Mouse (Mus musculus): ENCODE measurements at regions not wholly inside any gene's neighbourhood (a gene's known extent, or its start where the extent isn't known, plus 50 kb on each side); places are given as distances from the start of the nearest gene placed in this dataset.

GRCm38 (mm10) chr13:71214776-71215175 lies 373.2 kb upstream of the Adamts16 start:
- no peaks in the 10 kb centered on the region for H3K9me3 ChIP-seq (ENCODE audit: control insufficient read depth, low read length)
- no peaks in the 10 kb centered on the region for H3K36me3 ChIP-seq (ENCODE audit: control insufficient read depth, insufficient read depth, low read length)
- no peak for DNase-seq (ENCODE audit: low spot score)
- H3K27ac ChIP-seq (replicated peaks): no peak overlapping the region
- no peaks in the 10 kb centered on the region for H3K27me3 ChIP-seq (ENCODE audit: control insufficient read depth, insufficient read depth, low read length)
- H3K9ac ChIP-seq (ENCODE audit: low read length): no peak overlapping the region
- H3K4me2 ChIP-seq (replicated peaks; ENCODE audit: low read depth): no peak overlapping the region
- H3K4me3 ChIP-seq (ENCODE audit: low read depth, low read length): no peak overlapping the region
- ATAC-seq (ENCODE audit: low FRiP score, low TSS enrichment): no peak
- H3K4me1 ChIP-seq (replicated peaks; ENCODE audit: control insufficient read depth, insufficient read depth): no peaks in the 10 kb centered on the region
- WGBS: 56% methylated on average over 5 of the region's 5 CpGs
- peak; percentile 14; the same call in 1 of the 2 replicates for TF ChIP-seq CTCF (IDR thresholded peaks at IDR 0.05; ENCODE audit: low read depth)
- no peak for TF ChIP-seq EP300 (optimal IDR thresholded peaks at IDR 0.05)

GRCm38 (mm10) chr13:71211363-71211762 lies 369.8 kb upstream of the Adamts16 start:
- Histone ChIP-seq H3K4me2 (replicated peaks; ENCODE audit: low read depth) (no peak overlapping the region), H3K4me1 (replicated peaks; ENCODE audit: control insufficient read depth, insufficient read depth) (no peaks in the 10 kb centered on the region), H3K4me3 (ENCODE audit: low read depth, low read length) (no peak overlapping the region), H3K36me3 (ENCODE audit: control insufficient read depth, insufficient read depth, low read length) (no peaks in the 10 kb centered on the region), H3K9me3 (ENCODE audit: control insufficient read depth, low read length) (no peaks in the 10 kb centered on the region), H3K27ac (replicated peaks) (no peak overlapping the region), H3K27me3 (ENCODE audit: control insufficient read depth, insufficient read depth, low read length) (no peaks in the 10 kb centered on the region), H3K9ac (ENCODE audit: low read length) (no peak overlapping the region)
- WGBS: 53% methylated on average over 4 of the region's 4 CpGs
- DNase-seq (ENCODE audit: low spot score): no peak
- no peak for ATAC-seq (ENCODE audit: low FRiP score, low TSS enrichment)
- TF ChIP-seq CTCF (IDR thresholded peaks at IDR 0.05; ENCODE audit: low read depth) (no peak), EP300 (optimal IDR thresholded peaks at IDR 0.05) (no peak)

DNA sequence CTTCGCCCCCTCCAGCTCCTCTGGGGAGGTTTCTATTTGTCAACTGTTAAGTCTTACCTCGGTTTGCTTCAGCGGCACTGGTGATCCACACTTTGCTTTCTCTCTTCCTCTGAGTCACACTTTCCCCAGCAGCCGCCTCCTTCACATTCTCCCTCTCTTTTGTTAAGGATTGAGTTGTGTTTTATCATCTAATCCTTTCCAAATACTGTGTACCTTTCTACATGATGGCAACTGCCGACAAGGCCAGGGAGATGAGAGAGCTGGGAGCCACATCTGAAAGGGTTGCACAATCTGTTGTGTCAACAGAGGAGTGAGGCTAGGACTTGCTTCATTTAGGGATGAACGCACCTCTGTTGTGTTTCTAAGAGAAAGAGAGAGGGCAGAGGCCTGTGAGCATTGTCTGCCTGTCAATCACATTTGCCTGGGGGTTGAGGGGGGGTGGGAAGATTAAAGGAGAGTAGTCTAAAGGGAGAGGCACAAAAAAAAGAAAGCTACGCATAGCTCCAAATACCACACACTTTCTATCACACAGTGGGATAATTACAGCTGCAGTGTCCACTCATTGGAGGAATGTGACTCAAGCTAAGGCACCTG lies 369.1 kb upstream of the Adamts16 start:
- Histone ChIP-seq H3K36me3 (ENCODE audit: control insufficient read depth, insufficient read depth, low read length) (no peaks in the 10 kb centered on the region), H3K9ac (ENCODE audit: low read length) (no peak overlapping the region), H3K4me3 (ENCODE audit: low read depth, low read length) (no peak overlapping the region), H3K4me1 (replicated peaks; ENCODE audit: control insufficient read depth, insufficient read depth) (no peaks in the 10 kb centered on the region), H3K4me2 (replicated peaks; ENCODE audit: low read depth) (no peak overlapping the region), H3K27ac (replicated peaks) (no peak overlapping the region), H3K9me3 (ENCODE audit: control insufficient read depth, low read length) (no peaks in the 10 kb centered on the region), H3K27me3 (ENCODE audit: control insufficient read depth, insufficient read depth, low read length) (no peaks in the 10 kb centered on the region)
- ATAC-seq (ENCODE audit: low FRiP score, low TSS enrichment) (peak; percentile 54; the same call in 1 of the 2 replicates), DNase-seq (ENCODE audit: low spot score) (no peak)
- WGBS: 40% methylated on average over 7 of the region's 7 CpGs
- no peak for TF ChIP-seq CTCF (IDR thresholded peaks at IDR 0.05; ENCODE audit: low read depth)
- peak; percentile 34 for TF ChIP-seq EP300 (optimal IDR thresholded peaks at IDR 0.05)

- DNase-seq (ENCODE audit: low spot score) (no peak), ATAC-seq (ENCODE audit: low FRiP score, low TSS enrichment) (no peak)
- no peak overlapping the region for H3K4me2 ChIP-seq (replicated peaks; ENCODE audit: low read depth)
- no peaks in the 10 kb centered on the region for H3K9me3 ChIP-seq (ENCODE audit: control insufficient read depth, low read length)
- H3K27ac ChIP-seq (replicated peaks): no peak overlapping the region
- H3K4me1 ChIP-seq (replicated peaks; ENCODE audit: control insufficient read depth, insufficient read depth): no peaks in the 10 kb centered on the region
- 19% methylated on average over 3 of the region's 3 CpGs for WGBS
- no peak for TF ChIP-seq EP300 (optimal IDR thresholded peaks at IDR 0.05)
- no peak for TF ChIP-seq CTCF (IDR thresholded peaks at IDR 0.05; ENCODE audit: low read depth)
- no peak overlapping the region for H3K4me3 ChIP-seq (ENCODE audit: low read depth, low read length)
- H3K9ac ChIP-seq (ENCODE audit: low read length): no peak overlapping the region
- no peaks in the 10 kb centered on the region for H3K27me3 ChIP-seq (ENCODE audit: control insufficient read depth, insufficient read depth, low read length)
- H3K36me3 ChIP-seq (ENCODE audit: control insufficient read depth, insufficient read depth, low read length): no peaks in the 10 kb centered on the region
These were observed 364.1 kb upstream of the Adamts16 start for GRCm38 (mm10) chr13:71205708-71206107.

GRCm38 (mm10) chr13:71200656-71201055 lies 359.0 kb upstream of the Adamts16 start:
- Histone ChIP-seq H3K4me2 (replicated peaks; ENCODE audit: low read depth) (no peak overlapping the region), H3K4me3 (ENCODE audit: low read depth, low read length) (no peak overlapping the region), H3K27me3 (ENCODE audit: control insufficient read depth, insufficient read depth, low read length) (no peaks in the 10 kb centered on the region), H3K9ac (ENCODE audit: low read length) (no peak overlapping the region), H3K36me3 (ENCODE audit: control insufficient read depth, insufficient read depth, low read length) (no peaks in the 10 kb centered on the region), H3K9me3 (ENCODE audit: control insufficient read depth, low read length) (no peaks in the 10 kb centered on the region), H3K27ac (replicated peaks) (no peak overlapping the region), H3K4me1 (replicated peaks; ENCODE audit: control insufficient read depth, insufficient read depth) (no peaks in the 10 kb centered on the region)
- 49% methylated on average over 3 of the region's 3 CpGs for WGBS
- DNase-seq (ENCODE audit: low spot score) (no peak), ATAC-seq (ENCODE audit: low FRiP score, low TSS enrichment) (no peak)
- TF ChIP-seq EP300 (optimal IDR thresholded peaks at IDR 0.05) (no peak), CTCF (IDR thresholded peaks at IDR 0.05; ENCODE audit: low read depth) (no peak)

DNA sequence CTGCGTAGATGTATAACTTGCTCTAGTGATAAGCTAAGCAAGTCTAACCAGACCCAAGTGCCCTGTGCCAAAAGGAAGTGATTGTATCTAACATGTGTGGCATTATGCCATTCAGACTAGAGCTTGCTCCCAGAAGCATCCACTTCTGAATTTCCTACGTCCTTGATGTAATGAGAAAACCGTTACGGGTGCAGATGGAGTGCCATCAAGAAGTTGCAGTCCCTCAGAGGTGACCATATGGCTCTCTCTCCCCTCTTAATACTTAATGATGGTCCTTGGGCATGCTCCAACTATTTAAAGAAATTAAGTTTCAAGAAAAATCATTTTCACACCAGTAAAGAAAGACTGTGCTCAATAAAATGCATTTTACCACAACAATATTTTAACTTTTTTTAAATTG lies 354.1 kb upstream of the Adamts16 start:
- no peak overlapping the region for H3K9ac ChIP-seq (ENCODE audit: low read length)
- DNase-seq (ENCODE audit: low spot score) (no peak), ATAC-seq (ENCODE audit: low FRiP score, low TSS enrichment) (no peak)
- H3K9me3 ChIP-seq (ENCODE audit: control insufficient read depth, low read length): no peaks in the 10 kb centered on the region
- no peak overlapping the region for H3K4me2 ChIP-seq (replicated peaks; ENCODE audit: low read depth)
- H3K27ac ChIP-seq (replicated peaks): no peak overlapping the region
- H3K36me3 ChIP-seq (ENCODE audit: control insufficient read depth, insufficient read depth, low read length): no peaks in the 10 kb centered on the region
- TF ChIP-seq EP300 (optimal IDR thresholded peaks at IDR 0.05) (no peak), CTCF (IDR thresholded peaks at IDR 0.05; ENCODE audit: low read depth) (no peak)
- no peaks in the 10 kb centered on the region for H3K4me1 ChIP-seq (replicated peaks; ENCODE audit: control insufficient read depth, insufficient read depth)
- no peaks in the 10 kb centered on the region for H3K27me3 ChIP-seq (ENCODE audit: control insufficient read depth, insufficient read depth, low read length)
- no peak overlapping the region for H3K4me3 ChIP-seq (ENCODE audit: low read depth, low read length)
- WGBS: 81% methylated on average over 4 of the region's 4 CpGs
